ENCODE assay signal across 9 mouse cellular contexts in the genomic region with DNA sequence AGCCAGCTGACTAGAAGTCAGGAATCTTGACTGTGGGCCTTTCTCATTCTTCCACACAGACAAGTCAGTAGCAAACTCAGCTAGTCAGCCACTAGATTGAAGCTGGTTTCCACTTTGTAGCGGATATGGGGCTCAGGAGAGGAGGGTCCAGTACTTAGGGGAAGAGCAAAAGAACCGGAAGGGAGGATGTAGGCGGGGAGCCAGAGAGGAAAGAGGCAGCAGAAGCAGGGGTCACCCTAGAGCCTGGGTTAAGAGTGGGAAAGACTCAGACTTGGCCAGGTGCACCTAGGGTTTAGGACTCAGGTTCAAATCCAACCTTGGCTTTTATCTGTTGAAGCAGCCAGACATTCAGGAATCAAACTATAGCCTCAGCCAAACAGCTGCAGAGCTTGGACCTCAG. TPM values are rescaled to one million over a fixed set of nuclear protein-coding genes. Genes with fewer than 3 reads are reported as not detected.
DNase-seq lines count a peak whose midpoint lies in the region; ATAC-seq lines count a peak whose summit lies in the region.
"Had no signal": no experiment of that assay in that cellular context is flagged by ENCODE, and none has a peak within 500 bp of the region (broad histone marks: within the 10 kb centered on the region; RNA-seq: fewer than 3 reads in every experiment).

No protein-coding gene starts in this region.

- no peak overlapping the region for H3K27ac ChIP-seq in forebrain, embryonic 12.5 days
- no peak overlapping the region for H3K27ac ChIP-seq in forebrain, embryonic 11.5 days (ENCODE audit: low read depth, low read length)
- no peak overlapping the region for H3K27ac ChIP-seq in midbrain, embryonic 10.5 days (replicated peaks)
- no peak overlapping the region for H3K27ac ChIP-seq in midbrain, embryonic 11.5 days (ENCODE audit: low read depth, low read length)
- H3K27ac ChIP-seq in liver, embryonic 11.5 days (ENCODE audit: low read depth, low read length) = no peak overlapping the region

- no peak for DNase-seq in forebrain, embryonic 11.5 days (ENCODE audit: low spot score)
- DNase-seq in midbrain, embryonic 10.5 days (ENCODE audit: low spot score) = no peak
- no peak for DNase-seq in midbrain, embryonic 11.5 days (ENCODE audit: low spot score, missing footprints)
- no peak for DNase-seq in liver, embryonic 11.5 days (ENCODE audit: low spot score)
- DNase-seq in yolk sac, embryonic 10.5 days (ENCODE audit: low spot score) = no peak
- no peak for DNase-seq in Muller cell, postnatal 12 days (ENCODE audit: inconsistent ontology term)
- DNase-seq: adrenal gland, postnatal 36 days had no signal

- ATAC-seq in forebrain, embryonic 12.5 days (ENCODE audit: low FRiP score) = no peak
- ATAC-seq in forebrain, embryonic 11.5 days (replicated peaks; ENCODE audit: low FRiP score) = no peak
- no peak for ATAC-seq in midbrain, embryonic 11.5 days (ENCODE audit: low FRiP score)
- ATAC-seq in liver, embryonic 11.5 days (replicated peaks; ENCODE audit: low FRiP score) = no peak
- no peak for ATAC-seq in CD4-positive, CD25-positive, alpha-beta regulatory T cell, adult 4 months

- 0 out of 2 replicates have a peak overlapping the region, but pooled peaks have one; percentile 99 for H3K9ac ChIP-seq in forebrain, embryonic 12.5 days
- no peak overlapping the region for H3K9ac ChIP-seq in forebrain, embryonic 11.5 days (ENCODE audit: low read length)
- H3K9ac ChIP-seq in midbrain, embryonic 11.5 days (ENCODE audit: low read length) = no peak overlapping the region
- peak overlapping the region; percentile 98 for H3K9ac ChIP-seq in liver, embryonic 11.5 days (ENCODE audit: low read depth, low read length)

- WGBS in forebrain, embryonic 12.5 days = 82% methylated on average over 3 of the region's 3 CpGs
- WGBS in forebrain, embryonic 11.5 days = 82% methylated on average over 3 of the region's 3 CpGs
- WGBS in midbrain, embryonic 10.5 days = 75% methylated on average over 3 of the region's 3 CpGs
- WGBS in midbrain, embryonic 11.5 days = 90% methylated on average over 3 of the region's 3 CpGs
- WGBS in liver, embryonic 11.5 days = 71% methylated on average over 3 of the region's 3 CpGs

- peaks cover 52% of the 10 kb centered on the region for H3K4me1 ChIP-seq in forebrain, embryonic 12.5 days
- peaks cover 22% of the 10 kb centered on the region for H3K4me1 ChIP-seq in forebrain, embryonic 11.5 days (replicated peaks; ENCODE audit: control insufficient read depth, insufficient read depth, low read length)
- peaks cover 72% of the 10 kb centered on the region for H3K4me1 ChIP-seq in midbrain, embryonic 10.5 days
- peaks cover 27% of the 10 kb centered on the region for H3K4me1 ChIP-seq in midbrain, embryonic 11.5 days (ENCODE audit: control insufficient read depth, insufficient read depth, low read length)
- H3K4me1 ChIP-seq in liver, embryonic 11.5 days (replicated peaks; ENCODE audit: control insufficient read depth, insufficient read depth, low read length) = peaks cover 42% of the 10 kb centered on the region

- H3K4me3 ChIP-seq in forebrain, embryonic 12.5 days (replicated peaks) = no peak overlapping the region
- no peak overlapping the region for H3K4me3 ChIP-seq in forebrain, embryonic 11.5 days (ENCODE audit: low read depth, low read length)
- H3K4me3 ChIP-seq in midbrain, embryonic 10.5 days = peak overlapping the region; percentile 92; the same call in 1 of the 2 replicates
- H3K4me3 ChIP-seq in midbrain, embryonic 11.5 days (ENCODE audit: low read depth, low read length) = no peak overlapping the region
- peak overlapping the region; percentile 96; the same call in 1 of the 2 replicates for H3K4me3 ChIP-seq in liver, embryonic 11.5 days (ENCODE audit: low read depth, low read length)

- peaks cover 37% of the 10 kb centered on the region for H3K27me3 ChIP-seq in forebrain, embryonic 12.5 days
- H3K27me3 ChIP-seq in forebrain, embryonic 11.5 days (ENCODE audit: control insufficient read depth, insufficient read depth, low read length) = peaks cover 4% of the 10 kb centered on the region; the same call in 1 of the 2 replicates
- H3K27me3 ChIP-seq in midbrain, embryonic 10.5 days (ENCODE audit: low read depth, poor library complexity, severe bottlenecking) = peaks cover 70% of the 10 kb centered on the region
- peaks cover 9% of the 10 kb centered on the region; the same call in 1 of the 2 replicates for H3K27me3 ChIP-seq in midbrain, embryonic 11.5 days (ENCODE audit: control insufficient read depth, insufficient read depth, low read length)
- no peaks in the 10 kb centered on the region for H3K27me3 ChIP-seq in liver, embryonic 11.5 days (replicated peaks; ENCODE audit: control insufficient read depth, insufficient read depth, low read length)

- H3K4me2 ChIP-seq in forebrain, embryonic 12.5 days = peak overlapping the region; percentile 77
- H3K4me2 ChIP-seq in forebrain, embryonic 11.5 days (ENCODE audit: low read depth, low read length, severe bottlenecking) = no peak overlapping the region
- H3K4me2 ChIP-seq in midbrain, embryonic 11.5 days = no peak overlapping the region
- H3K4me2 ChIP-seq in liver, embryonic 11.5 days = peak overlapping the region; percentile 99

- H3K36me3 ChIP-seq in forebrain, embryonic 12.5 days (replicated peaks) = peaks cover 13% of the 10 kb centered on the region
- H3K36me3 ChIP-seq in forebrain, embryonic 11.5 days (ENCODE audit: control insufficient read depth, insufficient read depth, low read length) = no peaks in the 10 kb centered on the region
- H3K36me3 ChIP-seq in midbrain, embryonic 10.5 days = peaks cover 12% of the 10 kb centered on the region
- no peaks in the 10 kb centered on the region for H3K36me3 ChIP-seq in midbrain, embryonic 11.5 days (ENCODE audit: control insufficient read depth, insufficient read depth, low read length)
- H3K36me3 ChIP-seq in liver, embryonic 11.5 days (ENCODE audit: control insufficient read depth, insufficient read depth, low read length) = peaks cover 6% of the 10 kb centered on the region; the same call in 1 of the 2 replicates

- H3K9me3 ChIP-seq in forebrain, embryonic 12.5 days = no peaks in the 10 kb centered on the region
- no peaks in the 10 kb centered on the region for H3K9me3 ChIP-seq in forebrain, embryonic 11.5 days (ENCODE audit: control insufficient read depth, low read length)
- H3K9me3 ChIP-seq in midbrain, embryonic 10.5 days (replicated peaks) = no peaks in the 10 kb centered on the region
- no peaks in the 10 kb centered on the region for H3K9me3 ChIP-seq in midbrain, embryonic 11.5 days (ENCODE audit: control insufficient read depth, low read length)
- no peaks in the 10 kb centered on the region for H3K9me3 ChIP-seq in liver, embryonic 11.5 days (ENCODE audit: control insufficient read depth, low read length)

RNA-seq across cellular contexts. Expression of gene Ltc4s, which starts 11.2 kb away (rescaled TPM):
- polyA plus RNA-seq in forebrain, embryonic 12.5 days (2016; fragmentation: Nextera tagmentation; extraction: Ambion mirVana) = 0.60 and 0.69 TPM in 2 replicates
- polyA plus RNA-seq in forebrain, embryonic 11.5 days (2014; fragmentation: Nextera tagmentation; extraction: Ambion mirVana) = 0.51 and 0.81 TPM in 2 replicates
- 0.75 and 1.2 TPM in 2 replicates for polyA plus RNA-seq in midbrain, embryonic 10.5 days (2016; fragmentation: Nextera tagmentation; extraction: Ambion mirVana)
- 0.59 and 0.92 TPM in 2 replicates for polyA plus RNA-seq in midbrain, embryonic 11.5 days (2014; fragmentation: Nextera tagmentation; extraction: Ambion mirVana)
- 0.82 and 2.6 TPM in 2 replicates for polyA plus RNA-seq in liver, embryonic 11.5 days (2014; fragmentation: Nextera tagmentation; extraction: Ambion mirVana)
- not detected for polyA plus RNA-seq in CD4-positive, CD25-positive, alpha-beta regulatory T cell, adult 4 months (2017; shearing (Covaris generic))

RNA-seq across cellular contexts. Expression of gene Mgat4b, which starts 16.5 kb away (rescaled TPM):
- polyA plus RNA-seq in forebrain, embryonic 12.5 days (2016; fragmentation: Nextera tagmentation; extraction: Ambion mirVana) = 31.6 and 40.3 TPM in 2 replicates
- 24.2 and 30.9 TPM in 2 replicates for polyA plus RNA-seq in forebrain, embryonic 11.5 days (2014; fragmentation: Nextera tagmentation; extraction: Ambion mirVana)
- 12.1 and 18.1 TPM in 2 replicates for polyA plus RNA-seq in midbrain, embryonic 10.5 days (2016; fragmentation: Nextera tagmentation; extraction: Ambion mirVana)
- 13.4 and 18.7 TPM in 2 replicates for polyA plus RNA-seq in midbrain, embryonic 11.5 days (2014; fragmentation: Nextera tagmentation; extraction: Ambion mirVana)
- polyA plus RNA-seq in liver, embryonic 11.5 days (2014; fragmentation: Nextera tagmentation; extraction: Ambion mirVana) = 22.3 and 25.4 TPM in 2 replicates
- 1 to 10 TPM; 1.1 to 1.7 TPM for polyA plus RNA-seq in CD4-positive, CD25-positive, alpha-beta regulatory T cell, adult 4 months (2017; shearing (Covaris generic))

RNA-seq across cellular contexts. Expression of gene Sqstm1, which starts 16.6 kb away (rescaled TPM):
- polyA plus RNA-seq in forebrain, embryonic 12.5 days (2016; fragmentation: Nextera tagmentation; extraction: Ambion mirVana) = 165 and 169 TPM in 2 replicates
- 148 and 164 TPM in 2 replicates for polyA plus RNA-seq in forebrain, embryonic 11.5 days (2014; fragmentation: Nextera tagmentation; extraction: Ambion mirVana)
- polyA plus RNA-seq in midbrain, embryonic 10.5 days (2016; fragmentation: Nextera tagmentation; extraction: Ambion mirVana) = 136 and 165 TPM in 2 replicates
- 144 and 156 TPM in 2 replicates for polyA plus RNA-seq in midbrain, embryonic 11.5 days (2014; fragmentation: Nextera tagmentation; extraction: Ambion mirVana)
- 176 and 177 TPM in 2 replicates for polyA plus RNA-seq in liver, embryonic 11.5 days (2014; fragmentation: Nextera tagmentation; extraction: Ambion mirVana)
- polyA plus RNA-seq in CD4-positive, CD25-positive, alpha-beta regulatory T cell, adult 4 months (2017; shearing (Covaris generic)) = 10 to 100 TPM; 74.8 to 88.4 TPM

RNA-seq across cellular contexts. Expression of gene Mrnip, which starts 53.0 kb away (rescaled TPM):
- 22.2 and 24.9 TPM in 2 replicates for polyA plus RNA-seq in forebrain, embryonic 12.5 days (2016; fragmentation: Nextera tagmentation; extraction: Ambion mirVana)
- polyA plus RNA-seq in forebrain, embryonic 11.5 days (2014; fragmentation: Nextera tagmentation; extraction: Ambion mirVana) = 20.1 and 21.1 TPM in 2 replicates
- polyA plus RNA-seq in midbrain, embryonic 10.5 days (2016; fragmentation: Nextera tagmentation; extraction: Ambion mirVana) = 23.4 and 23.8 TPM in 2 replicates
- 20.0 and 22.8 TPM in 2 replicates for polyA plus RNA-seq in midbrain, embryonic 11.5 days (2014; fragmentation: Nextera tagmentation; extraction: Ambion mirVana)
- polyA plus RNA-seq in liver, embryonic 11.5 days (2014; fragmentation: Nextera tagmentation; extraction: Ambion mirVana) = 13.9 and 18.7 TPM in 2 replicates
- polyA plus RNA-seq in CD4-positive, CD25-positive, alpha-beta regulatory T cell, adult 4 months (2017; shearing (Covaris generic)) = 10 to 100 TPM in 1 of 2 experiments, 1 to 10 TPM in 1; 7.9 to 11.7 TPM

Comparison
In these comparisons a context has a peak if more than half of its experiments do, and no peak if none do; other contexts are left out.
1. H3K4me2 ChIP-seq: peak in forebrain, embryonic 12.5 days (single experiment) and liver, embryonic 11.5 days (single experiment); none in forebrain, embryonic 11.5 days (single experiment) and midbrain, embryonic 11.5 days (single experiment).
2. H3K4me3 ChIP-seq: peak in midbrain, embryonic 10.5 days (single experiment) and liver, embryonic 11.5 days (single experiment); none in forebrain, embryonic 12.5 days (single experiment), forebrain, embryonic 11.5 days (single experiment) and midbrain, embryonic 11.5 days (single experiment).
3. H3K9ac ChIP-seq: peak in forebrain, embryonic 12.5 days (single experiment) and liver, embryonic 11.5 days (single experiment); none in forebrain, embryonic 11.5 days (single experiment) and midbrain, embryonic 11.5 days (single experiment).